Mouse (Mus musculus) erythroid progenitor cell, adult 5-6 weeks (primary cell): Measurements from ENCODE around the gene Slc28a1. TPM values are rescaled to one million over a fixed set of nuclear protein-coding genes. Genes with fewer than 3 reads are reported as not detected.
"Not testable (repeated sequence)": the region's sequence is repeated elsewhere in the genome, so short reads cannot be mapped to it uniquely, and the experiment has no call there.

ENCODE experiments used
- ATAC-seq: replicated peaks from 2 replicates; pipeline ENCODE4 v1.8.0; 2016; ENCODE audit warnings: moderate number of reproducible peaks, mild to moderate bottlenecking, moderate TSS enrichment, inconsistent platforms; ENCODE audit not compliant: poor library complexity, low FRiP score, severe bottlenecking
- total RNA-seq, 2 experiments: library from RNA; stranded (forward) in 1 of 2; stranded (reverse) in 1 of 2; fragments of 150-400 nt in 1 of 2; fragments of 186-747, 209-891 nt in 1 of 2; gene quantifications; 2 replicates each; pipeline versions ENCODE4 v1.2.3 to v1.2.4; 2015 to 2017; ENCODE audit warnings: low replicate concordance in 2 of 2

Gene Slc28a1
- total RNA-seq, 2 experiments from 2014 or later: not detected

DNA sequence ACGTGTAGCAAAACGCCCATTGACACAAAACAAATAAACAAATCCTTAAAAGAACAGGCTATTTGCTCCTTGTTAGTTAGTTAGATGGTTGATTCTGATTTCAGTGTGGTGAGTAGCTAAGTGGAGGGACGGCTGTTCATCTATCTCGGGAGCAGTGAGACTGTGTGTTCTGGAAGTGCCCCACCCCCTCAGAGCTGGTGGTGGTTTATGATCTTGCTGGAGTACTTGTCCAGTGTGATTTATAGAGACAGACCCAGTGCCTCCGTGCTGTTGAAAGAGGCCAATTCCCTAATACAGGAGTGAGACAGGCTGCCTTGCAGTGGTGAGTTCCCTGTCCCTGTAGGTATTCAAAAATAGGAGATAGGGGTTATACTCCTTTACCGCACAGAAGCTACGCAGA is 44.3 kb downstream of the Slc28a1 start:
- no peak for ATAC-seq

DNA sequence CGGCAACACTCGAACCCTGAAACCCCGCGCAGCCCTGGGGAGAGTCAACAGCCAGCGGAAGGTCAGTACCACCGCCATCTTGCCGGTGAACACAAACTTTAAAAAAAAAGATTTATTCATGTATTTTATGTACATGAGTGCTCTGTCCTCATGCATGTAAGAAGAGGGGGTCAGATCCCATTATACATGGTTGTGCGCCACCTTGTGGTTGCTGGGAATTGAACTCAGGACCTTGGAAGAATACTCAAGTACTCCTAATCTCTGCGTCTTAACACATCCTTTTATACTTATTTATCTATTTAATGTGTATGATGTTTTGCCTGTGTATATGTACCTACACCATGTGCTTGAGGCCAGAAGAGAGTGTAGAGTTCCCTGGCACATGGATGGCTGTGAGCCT is 47.1 kb downstream of the Slc28a1 start:
- no peak for ATAC-seq

- ATAC-seq: peak; percentile 64
Observed at GRCm38 (mm10) chr7:81162345-81162744, 47.7 kb downstream of the Slc28a1 start.

DNA sequence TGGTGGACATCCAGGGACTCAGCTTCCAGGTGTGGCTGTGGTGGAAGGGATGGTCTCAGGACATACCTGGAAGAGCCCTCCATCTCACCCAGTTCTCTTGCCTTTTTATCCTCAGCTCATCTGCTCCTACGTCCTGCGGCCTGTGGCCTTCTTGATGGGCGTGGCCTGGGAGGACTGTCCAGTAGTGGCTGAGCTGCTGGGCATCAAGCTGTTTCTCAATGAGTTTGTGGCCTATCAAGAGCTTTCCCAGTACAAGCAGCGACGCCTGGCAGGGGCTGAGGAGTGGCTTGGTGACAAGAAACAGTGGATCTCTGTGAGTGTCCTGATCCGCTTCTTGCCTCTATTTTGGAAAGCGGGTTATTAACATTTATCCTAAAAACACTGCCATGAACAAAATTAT is 49.8 kb downstream of the Slc28a1 start:
- ATAC-seq: no peak

DNA sequence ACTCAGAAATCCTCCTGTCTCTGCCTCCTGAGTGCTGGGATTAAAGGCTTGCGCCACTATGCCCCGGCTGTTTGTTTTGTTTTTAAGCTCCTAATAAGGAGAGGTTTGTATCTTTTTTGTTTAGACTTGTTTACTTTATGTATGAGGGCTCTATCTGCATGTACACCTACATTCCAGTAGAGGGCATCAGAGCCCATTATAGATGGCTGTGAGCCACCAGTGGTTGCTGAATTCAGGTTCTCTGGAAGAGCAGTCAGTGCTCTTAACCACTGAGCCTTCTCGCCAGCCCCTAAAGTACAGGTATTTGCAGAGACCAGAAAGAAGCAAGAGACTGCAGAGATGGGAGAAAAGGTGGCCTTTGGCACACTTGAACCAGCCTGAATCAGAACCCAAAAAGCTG is 52.5 kb downstream of the Slc28a1 start:
- ATAC-seq: no peak

DNA sequence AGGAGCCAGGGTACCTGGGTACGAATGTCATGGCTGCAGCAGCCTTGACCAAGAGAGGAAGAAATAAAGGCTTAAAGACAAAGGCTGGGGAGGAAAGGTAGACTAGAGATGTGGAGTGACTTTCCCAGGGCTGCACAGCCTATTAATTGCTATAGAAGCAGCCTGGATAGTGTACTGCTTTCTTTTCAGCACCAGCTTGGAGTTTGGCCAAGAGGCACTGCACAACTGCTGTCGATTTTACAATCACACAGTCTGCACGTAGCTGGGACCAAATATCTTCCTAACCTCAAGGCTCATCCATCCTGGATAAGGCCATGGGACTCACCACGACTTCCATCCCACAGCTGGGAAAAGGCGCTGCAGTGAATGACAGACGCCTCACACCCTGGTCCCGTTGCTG is 54.8 kb downstream of the Slc28a1 start:
- no peak for ATAC-seq

- ATAC-seq: no peak
Observed at GRCm38 (mm10) chr7:81173931-81174330, 59.3 kb downstream of the Slc28a1 start.

DNA sequence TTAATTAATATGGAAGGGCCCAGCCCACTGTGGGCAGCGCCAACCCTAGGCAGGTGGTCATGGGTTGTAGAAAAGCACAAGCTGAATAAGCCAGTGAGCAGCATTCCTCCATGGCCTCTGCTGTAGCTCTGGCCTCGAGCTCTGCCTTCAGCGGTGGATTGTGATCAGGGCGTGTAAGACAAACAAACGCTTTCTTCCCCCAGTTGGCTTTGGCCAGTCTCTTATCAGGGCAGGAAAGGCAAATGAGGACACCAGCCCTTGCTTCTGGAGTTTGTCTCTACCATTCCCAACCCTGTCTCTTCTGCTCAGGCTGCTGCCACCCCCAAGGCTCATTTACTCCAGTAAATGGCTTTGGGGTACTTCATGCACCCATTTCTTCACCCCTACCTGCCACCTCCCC is 60.1 kb downstream of the Slc28a1 start:
- ATAC-seq: no peak

- no peak for ATAC-seq
Observed at GRCm38 (mm10) chr7:81176187-81176769, 61.7 kb downstream of the Slc28a1 start.

DNA sequence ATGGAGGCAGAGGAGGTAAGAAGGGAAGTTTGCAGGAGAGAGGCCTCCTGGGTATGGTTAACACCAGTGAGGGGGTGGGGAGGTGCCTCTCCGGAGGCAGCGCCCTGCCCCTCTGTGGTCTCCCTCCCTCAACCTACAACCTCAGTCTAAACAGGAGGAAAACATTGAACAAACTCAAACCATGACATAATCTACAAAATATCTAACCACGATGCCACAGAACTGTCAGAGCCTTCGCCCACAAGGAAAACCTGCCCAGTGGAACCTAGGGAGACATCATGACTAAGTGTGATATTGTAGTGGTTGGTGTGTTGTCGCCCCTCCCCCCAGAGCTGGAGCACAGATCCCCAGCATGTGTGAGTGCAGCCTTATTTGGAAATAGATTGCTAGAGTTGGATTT is 64.9 kb downstream of the Slc28a1 start:
- no peak for ATAC-seq

DNA sequence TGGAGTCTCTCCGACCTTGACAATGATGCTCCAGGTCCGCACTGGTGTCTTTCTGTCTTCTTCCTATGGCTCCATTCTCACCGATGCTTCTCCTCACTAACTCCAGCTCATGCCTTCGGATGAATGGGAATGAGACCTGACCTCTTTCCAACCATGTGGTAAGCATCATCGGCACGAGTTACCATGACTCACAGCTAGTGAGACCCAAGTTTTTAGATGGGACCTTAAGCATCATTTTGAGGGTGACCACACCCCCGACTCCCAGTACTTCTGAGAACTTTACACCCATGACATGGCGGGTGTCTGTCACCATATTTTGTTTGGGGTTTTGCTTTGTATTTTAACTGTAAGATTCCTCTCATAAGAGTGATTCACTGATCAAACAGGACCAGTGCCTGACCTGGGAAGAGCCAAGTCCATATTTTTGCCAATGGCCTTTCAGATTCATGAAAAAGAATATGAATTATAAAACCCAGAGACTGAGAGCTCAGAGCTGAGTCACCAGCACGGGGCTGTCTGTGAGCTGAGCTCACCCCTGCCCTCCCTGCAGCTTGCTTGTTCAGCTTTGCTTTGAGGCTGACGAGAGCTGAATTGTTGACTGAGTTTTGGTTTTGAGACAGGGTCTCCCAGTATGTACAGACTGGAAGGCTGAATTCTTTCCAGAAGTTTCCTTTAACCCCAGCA is 68.0 kb downstream of the Slc28a1 start:
- no peak for ATAC-seq

DNA sequence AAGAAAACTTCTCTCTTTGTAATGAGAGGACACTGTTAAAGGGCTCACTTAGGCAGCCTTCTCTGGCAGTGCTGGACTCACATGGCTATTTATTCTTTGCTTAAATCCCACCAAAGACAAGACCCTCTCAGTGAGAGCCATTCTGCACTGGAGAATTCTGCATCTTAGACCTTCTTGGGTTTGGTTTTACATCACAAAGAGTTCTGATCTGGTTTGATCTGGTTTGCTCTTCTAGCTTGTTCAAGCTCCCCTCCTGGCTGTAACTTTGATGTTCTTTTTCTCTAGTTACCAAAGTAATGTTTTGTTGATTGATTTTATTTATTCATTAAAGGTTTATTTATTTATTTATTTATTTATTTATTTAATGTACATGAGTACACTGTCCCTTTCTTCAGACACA is 68.6 kb downstream of the Slc28a1 start:
- no peak for ATAC-seq

GRCm38 (mm10) chr7:81184136-81184535 is 69.5 kb downstream of the Slc28a1 start:
- ATAC-seq: no peak

DNA sequence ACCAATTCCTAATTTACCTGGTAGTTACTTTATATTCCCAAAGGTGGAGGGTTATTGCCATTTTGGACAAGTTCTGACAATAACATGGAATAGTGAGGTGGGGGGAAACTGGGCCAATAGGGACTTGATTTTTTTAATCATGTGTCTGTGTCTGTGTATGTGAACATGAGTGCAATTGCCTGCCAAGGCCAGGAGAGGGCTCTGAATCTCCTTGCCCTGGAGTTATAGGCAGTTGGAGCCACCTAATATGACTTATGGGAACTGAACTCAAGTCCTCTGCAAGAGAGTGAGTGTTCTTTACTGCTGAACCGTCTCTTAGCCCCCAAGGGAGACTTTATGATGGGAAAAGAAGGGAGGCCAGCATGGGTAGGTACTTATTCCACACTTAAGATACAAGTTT is 70.1 kb downstream of the Slc28a1 start:
- ATAC-seq: peak; percentile 46; the same call in 1 of the 2 replicates

- ATAC-seq: not testable (repeated sequence)
Observed at GRCm38 (mm10) chr7:81186036-81186435, 71.4 kb downstream of the Slc28a1 start.

DNA sequence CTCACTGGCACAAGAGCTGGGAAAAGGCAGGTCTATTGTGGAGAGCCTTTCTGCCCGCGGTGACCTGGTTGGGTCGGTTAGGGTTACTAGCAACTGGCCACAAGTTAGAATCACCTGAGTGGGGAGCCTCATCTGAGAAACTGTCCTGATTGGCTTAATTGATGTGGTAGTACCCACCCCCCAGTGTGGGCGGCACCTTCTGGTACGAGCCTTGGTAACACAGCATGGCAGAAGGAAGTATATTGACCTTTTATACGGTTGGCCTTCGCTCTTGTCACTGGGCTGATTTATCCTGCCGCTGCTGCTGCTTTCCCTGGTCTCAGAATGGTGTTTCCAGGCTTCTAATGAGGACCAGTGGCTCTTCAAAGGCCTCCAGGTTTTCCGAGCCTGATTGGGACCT is 74.6 kb downstream of the Slc28a1 start:
- ATAC-seq: no peak

- no peak for ATAC-seq
Observed at GRCm38 (mm10) chr7:81195509-81195908, 80.9 kb downstream of the Slc28a1 start.

DNA sequence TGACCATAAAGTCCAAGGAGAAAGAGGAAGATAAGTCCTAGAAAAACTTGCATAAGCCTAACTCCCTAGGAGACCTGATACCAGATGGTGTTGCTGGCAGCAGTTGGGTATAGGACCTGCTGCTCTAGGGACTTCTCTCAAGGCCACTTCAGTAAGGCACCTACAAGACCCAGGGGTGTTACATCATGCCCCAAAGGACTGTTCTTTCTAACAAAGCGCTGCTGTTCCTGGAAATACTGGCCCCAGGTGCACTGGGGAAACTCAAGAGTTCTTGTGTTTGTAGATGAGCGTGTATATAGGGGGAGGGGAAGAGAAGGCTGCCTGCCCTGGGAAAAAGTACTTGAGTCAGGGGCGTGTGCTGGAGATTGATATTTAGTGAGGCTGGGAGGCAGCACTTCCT is 82.2 kb downstream of the Slc28a1 start:
- ATAC-seq: no peak

DNA sequence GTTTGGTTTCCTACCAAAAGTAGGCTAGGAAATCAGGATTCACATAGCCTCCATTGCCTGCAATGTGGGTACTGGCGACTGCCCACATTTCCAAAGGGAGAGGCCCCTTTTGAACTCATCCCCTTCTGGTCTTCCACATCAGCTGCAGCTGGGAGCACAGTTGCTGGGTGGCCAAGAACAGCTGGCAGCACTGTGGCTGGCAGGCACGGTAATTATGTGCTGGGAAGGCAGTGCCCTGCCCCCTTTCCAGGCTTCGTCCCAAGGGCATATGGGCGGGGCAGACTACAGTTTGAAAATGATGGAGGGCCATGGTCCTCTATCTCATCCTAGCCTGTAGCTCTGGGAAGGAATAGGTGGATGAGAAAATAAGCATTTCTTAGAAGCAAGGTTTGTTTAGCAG is 83.9 kb downstream of the Slc28a1 start:
- no peak for ATAC-seq

GRCm38 (mm10) chr7:81199109-81199508 is 84.5 kb downstream of the Slc28a1 start:
- ATAC-seq: no peak

DNA sequence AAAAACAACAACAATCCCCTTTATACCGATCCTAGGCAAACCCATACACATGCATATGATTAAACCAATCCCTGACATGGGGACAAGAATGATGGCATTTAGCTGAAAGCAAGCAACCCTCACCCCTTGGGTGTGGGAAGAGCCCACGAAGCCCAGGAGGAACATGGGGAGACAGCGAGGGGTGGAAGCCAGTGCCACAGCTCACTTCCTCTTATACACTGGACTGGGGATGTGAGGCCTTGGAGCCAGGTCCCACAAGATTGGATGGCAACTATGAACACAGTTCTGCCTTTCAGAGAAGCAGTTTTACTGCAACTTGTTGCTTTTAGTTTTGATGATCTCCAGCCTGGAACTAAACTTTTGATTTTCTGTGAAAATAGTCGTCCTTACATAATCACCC is 85.2 kb downstream of the Slc28a1 start:
- no peak for ATAC-seq

DNA sequence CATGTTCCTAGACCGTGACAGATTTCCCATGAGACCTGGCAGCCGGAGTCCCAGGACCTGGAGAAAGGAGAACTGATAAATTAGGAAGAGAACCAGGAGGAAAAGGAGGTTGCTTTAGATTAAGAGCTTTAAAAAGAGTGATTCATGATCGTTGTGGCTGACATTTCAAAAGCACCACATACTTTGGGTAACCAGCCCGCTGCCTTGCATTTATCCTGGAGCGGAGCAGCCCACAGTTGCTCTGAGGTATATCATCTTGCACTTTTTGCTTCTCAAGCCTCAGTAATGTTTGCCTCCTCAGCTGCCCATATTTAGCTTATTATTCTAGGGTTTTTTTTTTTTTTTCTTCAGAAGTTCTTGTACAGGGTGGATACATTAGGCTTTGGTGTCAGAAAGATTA is 87.8 kb downstream of the Slc28a1 start:
- no peak for ATAC-seq
